Mouse (Mus musculus): ENCODE measurements around the gene Spatc1l.
A peak's percentile ranks its signal among the peaks of the same experiment; 100 is the strongest.

Spatc1l gene

GRCm38 (mm10) chr10:76561972-76562371, at the start of gene Spatc1l:
Gene Spatc1l, plus strand, starts transcription at chr10:76562272.
- no peak for DNase-seq

GRCm38 (mm10) chr10:76512965-76513583, 49.0 kb upstream of the Spatc1l start:
- peak; percentile 52 to 81 for DNase-seq

- DNase-seq = no peak
These were observed 31.1 kb upstream of the Spatc1l start for GRCm38 (mm10) chr10:76530922-76531321.

GRCm38 (mm10) chr10:76531375-76531774, 30.7 kb upstream of the Spatc1l start, which contains the start of gene Lss:
Gene Lss, plus strand, starts transcription at chr10:76531588.
- DNase-seq = peak; percentile 96

- no peak for DNase-seq
These were observed 30.2 kb upstream of the Spatc1l start for GRCm38 (mm10) chr10:76531828-76532227.

- no peak for DNase-seq
These were observed 26.5 kb upstream of the Spatc1l start for GRCm38 (mm10) chr10:76535526-76535925.

GRCm38 (mm10) chr10:76537619-76538018, 24.5 kb upstream of the Spatc1l start:
- DNase-seq = no peak

- DNase-seq = no peak
These were observed 20.6 kb upstream of the Spatc1l start for GRCm38 (mm10) chr10:76541336-76542085.

GRCm38 (mm10) chr10:76542636-76543375, 19.3 kb upstream of the Spatc1l start:
- peak in 1 of 2 experiments; percentile 14 for DNase-seq

GRCm38 (mm10) chr10:76546566-76546965, 15.5 kb upstream of the Spatc1l start:
- no peak for DNase-seq

GRCm38 (mm10) chr10:76548218-76548617, 13.9 kb upstream of the Spatc1l start:
- no peak for DNase-seq

GRCm38 (mm10) chr10:76550458-76550857, 11.6 kb upstream of the Spatc1l start:
- no peak for DNase-seq

- DNase-seq = no peak
These were observed 10.5 kb upstream of the Spatc1l start for GRCm38 (mm10) chr10:76551556-76551955.

- no peak for DNase-seq
These were observed 8.0 kb upstream of the Spatc1l start for GRCm38 (mm10) chr10:76554061-76554460.

GRCm38 (mm10) chr10:76569996-76570685, 8.1 kb downstream of the Spatc1l start:
- no peak for DNase-seq

GRCm38 (mm10) chr10:76571070-76571469, 9.0 kb downstream of the Spatc1l start:
- DNase-seq = no peak

- no peak for DNase-seq
These were observed 10.1 kb downstream of the Spatc1l start for GRCm38 (mm10) chr10:76572151-76572550.

- DNase-seq = no peak
These were observed 13.3 kb downstream of the Spatc1l start, which contains the start of gene Ftcd for GRCm38 (mm10) chr10:76575374-76575773. Gene Ftcd, plus strand, starts transcription at chr10:76575648.

GRCm38 (mm10) chr10:76576920-76577319, 14.8 kb downstream of the Spatc1l start:
- DNase-seq = no peak

GRCm38 (mm10) chr10:76584138-76584537, 22.1 kb downstream of the Spatc1l start:
- DNase-seq = no peak

GRCm38 (mm10) chr10:76586190-76586589, 24.1 kb downstream of the Spatc1l start:
- DNase-seq = no peak

- no peak for DNase-seq
These were observed 28.1 kb downstream of the Spatc1l start for GRCm38 (mm10) chr10:76590197-76590596.

GRCm38 (mm10) chr10:76596338-76596737, 34.3 kb downstream of the Spatc1l start:
- no peak for DNase-seq

All from spleen, adult 18-20 months (tissue).